Mouse (Mus musculus) heart, adult 2 months (tissue): ENCODE data around the gene Ddx43.

Experiments
- CTCF ChIP-seq: fragments of 200-600 bp; IDR thresholded peaks from 2 replicates; pipeline ENCODE4 v1.8.1; 2022; ENCODE audit warnings: antibody characterized with exemption, mild to moderate bottlenecking, moderate library complexity
- EP300 ChIP-seq: fragments of 200-500 bp; IDR thresholded peaks from 2 replicates; pipeline ENCODE4 v1.6.1; 2011; ENCODE audit warnings: low read depth, low read length, control low read depth; ENCODE audit not compliant: insufficient read depth

DNA sequence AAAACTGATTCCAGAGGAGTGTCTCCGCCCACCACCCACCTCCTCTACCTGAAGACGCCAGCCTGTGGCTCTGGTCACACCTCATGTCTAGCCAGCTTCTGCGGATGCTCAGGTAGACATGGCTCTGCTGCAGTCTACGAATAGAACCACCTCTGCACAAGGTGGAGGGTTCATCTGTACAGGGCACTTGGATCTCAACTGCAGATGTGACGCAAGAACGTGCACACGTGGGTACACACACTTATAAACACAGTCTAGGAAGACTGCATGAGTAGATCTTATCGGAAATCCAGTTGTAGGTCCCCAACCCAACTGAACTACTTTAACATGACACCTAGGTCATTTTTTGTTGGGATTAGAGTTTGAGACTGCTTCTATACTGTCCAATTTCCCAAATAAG lies 40.0 kb upstream of the Ddx43 start, which contains the start of gene Gsta2:
- TF ChIP-seq EP300: no peak
- TF ChIP-seq CTCF: no peak
